Mouse (Mus musculus): Measurements from ENCODE around the gene Olfml2a.
A peak's percentile ranks its signal among the peaks of the same experiment; 100 is the strongest.
"Not testable (repeated sequence)": the region's sequence is repeated elsewhere in the genome, so short reads cannot be mapped to it uniquely, and the experiment has no call there.

Gene Olfml2a

DNA sequence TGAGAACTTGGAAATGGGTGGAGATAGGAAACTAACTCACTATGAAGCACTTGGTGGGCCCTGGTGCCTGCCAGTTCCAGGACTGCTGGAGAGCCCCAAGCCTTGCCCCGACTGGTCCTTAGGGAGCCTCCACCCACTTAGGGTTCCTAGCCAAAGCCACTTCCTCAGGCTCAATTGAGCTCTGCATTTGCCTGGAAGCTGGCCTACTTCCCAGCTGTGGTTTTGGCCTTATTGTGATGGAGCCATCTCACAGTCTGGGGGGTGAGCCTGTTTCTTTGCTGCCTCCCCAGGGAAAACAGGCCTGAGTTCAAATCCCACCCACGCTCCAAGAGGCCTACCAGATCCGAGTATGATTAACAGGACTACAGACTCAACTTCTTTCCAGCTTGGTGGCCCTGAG, 54.8 kb downstream of the Olfml2a start:
- no peak for DNase-seq (ENCODE audit: low spot score)

DNA sequence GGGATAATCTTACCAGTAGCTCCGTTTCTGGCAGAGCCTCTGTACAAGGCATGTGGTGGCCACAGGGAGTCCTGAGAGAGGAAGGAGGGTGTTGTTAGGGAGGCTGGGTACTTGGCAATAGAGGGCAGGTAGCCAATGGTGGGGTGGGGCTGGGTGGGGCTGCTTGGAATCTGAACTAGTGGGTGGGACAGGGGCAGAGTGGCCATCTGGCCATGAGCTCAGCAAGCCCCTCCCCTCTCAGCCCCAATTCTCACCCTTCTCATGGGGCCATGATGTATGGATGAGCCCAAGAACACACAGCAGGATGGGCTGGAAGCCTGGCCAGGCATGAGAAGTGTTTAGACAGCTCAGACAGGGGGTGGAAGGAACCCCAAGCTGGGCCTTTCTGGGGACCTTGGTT, 55.6 kb downstream of the Olfml2a start:
- DNase-seq (ENCODE audit: low spot score), result no peak

DNA sequence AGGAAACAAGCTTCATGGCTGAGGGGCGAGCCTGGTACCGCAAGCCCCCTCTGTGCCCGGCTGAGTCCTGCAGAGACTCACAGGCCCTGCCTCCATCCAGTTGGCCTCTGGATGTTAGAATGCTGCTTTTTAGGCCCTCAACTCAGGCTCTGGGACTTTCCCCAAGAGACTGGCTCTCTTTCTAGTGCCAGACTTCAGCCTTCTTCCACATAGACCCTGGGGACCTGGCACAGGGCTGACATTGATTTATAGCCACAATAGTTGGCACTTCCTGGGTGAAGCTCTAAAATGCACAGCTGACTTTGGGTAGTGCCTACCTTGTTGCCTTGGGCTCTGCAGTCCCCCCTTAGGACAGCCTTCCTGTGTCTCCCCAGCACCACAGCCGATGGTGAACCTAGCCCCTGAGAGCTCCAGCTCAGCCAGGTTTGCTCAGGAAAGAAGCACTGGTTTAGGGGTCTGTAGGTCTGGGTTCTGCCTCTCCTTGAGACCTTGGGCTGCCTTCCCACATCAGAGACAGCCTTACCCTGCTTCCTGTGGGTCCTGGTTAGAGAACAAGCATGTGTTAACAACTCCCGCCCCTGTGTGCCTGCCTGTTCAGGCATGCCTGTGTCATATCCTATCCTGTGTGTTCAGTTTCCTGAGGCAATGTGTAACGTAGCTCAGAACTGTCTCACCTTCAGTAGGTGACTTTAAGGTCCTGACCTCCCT, 56.2 kb downstream of the Olfml2a start:
- no peak for DNase-seq (ENCODE audit: low spot score)

DNA sequence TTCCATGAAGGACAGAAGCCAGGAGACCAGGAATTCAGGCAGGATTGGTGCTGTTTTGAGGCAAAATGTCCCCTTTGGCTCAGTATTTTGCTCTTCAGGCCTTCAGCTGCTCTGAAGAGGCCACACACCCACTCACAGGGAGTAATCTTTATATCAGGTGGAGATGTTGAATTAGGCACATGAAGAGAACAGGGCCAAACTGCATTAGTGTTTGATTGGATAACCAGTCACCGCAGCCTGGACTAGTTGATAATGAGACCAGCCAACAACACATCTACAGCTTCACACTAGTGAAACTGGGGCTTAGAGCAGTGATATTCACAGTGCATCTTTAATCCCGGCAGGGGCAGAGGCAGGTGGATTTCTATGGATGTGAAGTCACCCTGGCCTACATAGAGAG, 57.2 kb downstream of the Olfml2a start:
- no peak for DNase-seq (ENCODE audit: low spot score)

DNA sequence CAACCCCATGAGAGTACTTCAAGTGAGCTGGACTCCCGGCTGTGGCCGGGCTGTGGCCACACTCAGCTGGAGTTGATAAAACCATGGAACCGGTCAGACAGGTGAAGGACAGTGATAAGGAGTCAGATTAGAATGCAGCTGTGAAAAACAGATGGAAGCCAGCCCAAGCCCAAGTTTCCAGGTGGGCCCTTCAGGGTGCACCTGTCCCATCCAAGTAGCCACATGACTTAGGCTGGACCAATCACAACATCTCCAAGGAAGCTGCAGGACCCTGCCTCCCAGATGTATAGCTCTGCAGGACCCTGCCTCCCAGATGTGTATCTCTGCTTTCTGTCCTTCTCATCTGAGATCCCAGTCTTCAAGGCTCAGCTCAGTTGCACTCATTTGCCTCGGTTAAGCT, 60.2 kb downstream of the Olfml2a start:
- no peak for DNase-seq (ENCODE audit: low spot score)

DNA sequence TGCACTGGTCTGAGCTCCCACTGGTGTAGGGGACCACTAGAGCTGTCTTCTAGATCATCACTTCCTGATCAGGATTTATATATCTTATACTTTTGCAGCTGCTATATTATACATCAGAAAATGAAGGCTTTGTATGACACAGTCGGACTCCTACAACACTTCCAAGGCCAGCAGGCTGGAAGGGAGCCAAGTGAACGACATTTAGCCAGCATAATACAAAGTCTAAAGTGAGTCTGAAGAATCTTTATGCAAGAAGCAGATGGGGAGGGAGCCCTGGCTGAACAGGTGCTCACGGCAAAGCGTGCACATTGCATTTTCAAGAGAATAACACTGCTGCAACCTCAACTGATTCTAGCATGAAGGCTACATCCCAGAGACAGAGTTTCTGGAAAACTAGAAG, 60.7 kb downstream of the Olfml2a start:
- no peak for DNase-seq (ENCODE audit: low spot score)

DNA sequence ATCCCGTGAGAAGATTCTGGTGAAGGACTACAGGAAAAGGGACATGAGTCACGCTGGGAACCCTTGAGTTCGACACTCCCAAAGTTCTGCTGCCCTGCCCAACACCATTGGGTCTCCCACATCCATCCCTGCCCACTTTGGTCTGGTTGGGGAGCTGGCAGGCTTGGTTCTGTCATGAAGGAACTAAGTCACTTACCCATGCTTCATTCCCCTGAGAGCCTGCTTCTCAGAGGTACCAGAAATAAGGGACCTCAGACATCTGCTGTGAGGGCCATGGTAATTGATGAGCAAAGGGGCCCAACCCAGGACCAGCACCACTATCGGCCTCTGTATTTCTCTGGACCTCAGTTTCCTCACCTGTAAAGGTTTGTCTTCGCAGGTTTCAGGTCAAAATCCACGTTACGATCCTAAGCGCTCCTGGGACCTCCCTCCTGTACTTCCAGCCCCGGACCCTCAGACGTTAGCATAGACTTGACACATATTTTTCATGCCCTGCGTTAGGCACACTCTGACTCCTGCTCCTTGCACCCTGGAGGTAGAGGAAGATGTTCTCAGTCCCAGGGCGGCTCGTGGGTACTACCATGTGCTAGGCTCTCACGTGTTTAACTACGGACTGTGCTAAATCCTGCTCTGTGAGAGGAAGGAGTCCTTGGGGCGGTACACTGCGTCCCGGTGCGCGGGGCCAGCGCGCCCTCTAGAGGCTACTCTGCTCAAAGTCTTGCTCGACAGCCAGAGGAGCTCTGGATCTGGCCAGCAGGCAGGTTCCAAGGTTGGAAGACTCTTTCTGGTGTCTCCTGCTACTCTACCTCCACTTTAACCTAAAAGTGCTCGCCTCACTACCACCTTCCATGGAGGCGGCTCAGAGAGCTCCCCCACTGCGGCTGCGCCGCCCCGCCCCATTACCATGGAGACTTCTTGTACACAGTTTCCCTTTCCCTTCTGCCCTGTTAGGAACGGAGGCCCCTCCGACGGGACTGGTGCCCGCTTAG, 65.9 kb downstream of the Olfml2a start, which contains the start of gene Wdr38:
TSS of gene Wdr38 (plus strand) at position 91 of the 989 bp plus-strand sequence.
- peak; percentile 57 for DNase-seq (ENCODE audit: low spot score)

DNA sequence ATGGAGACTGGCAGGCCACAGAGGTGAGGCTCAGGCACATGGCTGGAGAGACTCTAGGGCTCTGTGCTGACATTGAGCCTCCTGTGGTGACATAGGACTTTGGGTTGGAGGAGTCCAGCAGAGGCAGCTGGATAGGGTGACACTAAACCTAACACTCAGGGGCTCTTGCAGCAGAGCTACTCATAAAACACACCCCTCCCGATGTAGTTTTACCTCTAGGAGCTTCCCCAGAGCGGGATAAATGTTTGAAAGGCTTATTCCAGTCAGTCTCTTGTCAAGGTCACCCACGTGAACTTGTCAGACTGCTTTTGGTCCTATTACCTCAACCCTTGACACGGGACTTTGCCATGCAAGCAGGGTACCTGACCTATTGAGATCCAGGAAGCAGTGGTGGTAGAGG, 67.6 kb downstream of the Olfml2a start:
- DNase-seq (ENCODE audit: low spot score), result no peak

DNA sequence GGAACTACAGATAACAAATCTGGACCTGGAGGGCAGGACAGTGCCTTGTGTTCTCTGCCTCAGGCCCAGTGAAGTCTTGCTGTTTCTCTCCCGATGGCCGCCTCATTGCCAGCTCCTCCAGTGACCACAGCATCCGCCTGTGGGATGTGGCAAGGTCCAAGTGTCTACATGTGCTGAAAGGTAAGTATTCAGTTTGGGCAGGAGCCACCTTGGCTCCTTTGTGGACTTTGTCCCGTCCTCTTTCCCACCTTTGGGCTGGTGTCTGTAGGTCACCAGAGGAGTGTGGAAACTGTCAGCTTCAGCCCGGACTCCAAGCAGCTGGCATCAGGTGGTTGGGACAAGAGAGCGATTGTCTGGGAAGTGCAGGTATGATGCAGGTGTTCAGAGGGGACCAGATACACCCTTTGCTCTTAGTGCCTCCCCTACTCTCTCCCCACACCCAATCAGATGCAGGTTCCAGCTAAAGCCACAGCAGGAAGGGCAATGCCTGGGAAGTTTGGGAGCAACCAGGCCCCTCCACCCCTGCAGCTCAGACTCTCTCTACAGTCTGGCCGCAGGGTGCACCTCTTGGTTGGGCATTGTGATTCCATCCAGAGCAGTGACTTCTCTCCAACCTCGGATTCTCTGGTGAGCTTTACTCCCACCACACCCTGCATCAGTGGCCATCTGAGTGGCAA, 68.3 kb downstream of the Olfml2a start:
- no peak for DNase-seq (ENCODE audit: low spot score)

DNA sequence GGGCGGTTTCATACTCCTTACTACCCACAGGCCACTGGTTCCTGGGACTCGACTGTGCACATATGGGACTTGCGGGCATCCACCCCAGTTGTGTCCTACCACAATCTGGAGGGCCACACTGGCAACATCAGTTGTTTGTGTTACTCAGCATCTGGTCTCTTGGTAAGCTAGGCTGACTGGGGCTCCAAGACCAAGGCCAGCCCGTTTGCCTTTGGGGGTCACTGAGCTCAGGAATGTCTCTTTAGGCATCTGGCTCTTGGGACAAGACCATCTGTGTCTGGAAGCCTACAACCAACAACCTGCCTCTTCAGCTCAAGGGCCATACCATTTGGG, 68.8 kb downstream of the Olfml2a start:
- no peak for DNase-seq (ENCODE audit: low spot score)

DNA sequence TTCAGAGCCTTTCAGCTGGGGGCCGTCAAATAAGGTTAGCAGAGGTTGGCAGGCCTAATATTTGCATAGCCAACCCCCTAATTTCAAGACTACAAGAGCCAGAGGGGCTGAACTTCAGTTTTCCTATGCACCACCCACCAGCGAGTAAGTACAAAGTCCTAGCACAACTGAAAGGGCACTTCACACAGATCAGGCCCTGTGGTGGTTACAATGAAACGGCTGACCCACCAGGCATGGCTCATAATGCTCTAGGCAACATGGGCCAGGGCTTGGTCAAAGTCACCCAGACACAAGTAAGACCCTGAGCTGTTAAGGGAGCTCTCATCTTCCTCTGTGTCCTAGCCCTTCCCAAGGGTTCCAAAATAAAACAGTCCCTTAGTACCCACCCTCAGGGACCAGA, 70.1 kb downstream of the Olfml2a start:
- no peak for DNase-seq (ENCODE audit: low spot score)

DNA sequence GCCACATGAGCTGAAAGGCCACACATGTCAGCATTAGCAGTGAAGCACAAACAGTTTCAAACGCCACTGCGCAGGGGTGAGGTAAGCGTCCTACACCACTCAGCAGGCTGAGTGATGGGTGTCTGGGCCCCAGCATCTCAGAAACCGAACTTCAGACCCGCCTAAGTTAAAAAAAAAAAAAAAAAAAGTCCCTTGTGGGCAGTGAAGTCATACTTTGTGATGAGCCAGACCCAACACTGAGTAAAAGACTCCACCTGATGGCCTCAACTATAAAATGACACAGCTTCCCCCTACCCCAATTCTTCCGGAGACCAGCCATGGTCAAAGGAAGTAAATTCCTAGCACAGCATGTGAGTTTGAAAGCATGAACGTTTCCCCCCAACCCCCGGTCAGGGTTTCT, 71.3 kb downstream of the Olfml2a start:
- no peak for DNase-seq (ENCODE audit: low spot score)

DNA sequence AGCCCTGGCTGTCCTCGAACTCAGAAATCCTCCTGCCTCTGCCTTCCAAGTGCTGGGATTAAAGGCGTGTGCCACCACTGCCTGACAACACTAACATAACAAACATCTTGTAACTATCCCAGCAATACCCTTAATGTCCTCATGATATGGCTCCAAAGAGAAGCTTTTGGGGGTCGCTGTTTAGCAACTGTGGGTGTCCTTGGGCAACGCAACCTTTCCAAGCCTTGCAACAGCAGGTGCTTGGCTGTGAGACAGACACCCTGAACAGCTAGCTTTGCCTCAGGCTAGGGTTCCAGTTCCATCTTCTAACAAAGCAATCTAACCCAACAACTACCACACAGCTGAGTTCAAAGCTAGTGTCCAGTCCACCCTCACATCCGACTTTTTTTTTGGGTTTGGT, 71.7 kb downstream of the Olfml2a start:
- DNase-seq (ENCODE audit: low spot score), result no peak

DNA sequence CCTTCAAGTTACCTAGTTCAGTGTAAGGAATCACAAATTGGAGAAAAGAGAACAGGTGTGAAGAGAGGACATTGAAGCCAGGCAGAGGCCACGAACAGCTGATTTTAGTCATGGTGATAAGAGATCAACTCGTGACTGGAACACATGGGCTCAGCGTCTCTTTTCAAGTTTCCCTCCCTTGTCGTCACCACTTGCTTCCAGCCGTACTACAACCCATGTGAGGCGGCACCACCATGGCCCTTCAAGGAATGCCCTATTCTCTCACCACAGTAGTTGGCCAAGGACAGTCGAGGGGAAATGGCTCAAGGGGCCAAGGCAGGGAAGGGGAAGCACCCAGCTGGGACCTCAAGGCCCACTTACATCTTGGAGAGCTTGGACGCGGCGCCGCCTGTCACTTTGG, 72.6 kb downstream of the Olfml2a start:
- DNase-seq (ENCODE audit: low spot score), result no peak

DNA sequence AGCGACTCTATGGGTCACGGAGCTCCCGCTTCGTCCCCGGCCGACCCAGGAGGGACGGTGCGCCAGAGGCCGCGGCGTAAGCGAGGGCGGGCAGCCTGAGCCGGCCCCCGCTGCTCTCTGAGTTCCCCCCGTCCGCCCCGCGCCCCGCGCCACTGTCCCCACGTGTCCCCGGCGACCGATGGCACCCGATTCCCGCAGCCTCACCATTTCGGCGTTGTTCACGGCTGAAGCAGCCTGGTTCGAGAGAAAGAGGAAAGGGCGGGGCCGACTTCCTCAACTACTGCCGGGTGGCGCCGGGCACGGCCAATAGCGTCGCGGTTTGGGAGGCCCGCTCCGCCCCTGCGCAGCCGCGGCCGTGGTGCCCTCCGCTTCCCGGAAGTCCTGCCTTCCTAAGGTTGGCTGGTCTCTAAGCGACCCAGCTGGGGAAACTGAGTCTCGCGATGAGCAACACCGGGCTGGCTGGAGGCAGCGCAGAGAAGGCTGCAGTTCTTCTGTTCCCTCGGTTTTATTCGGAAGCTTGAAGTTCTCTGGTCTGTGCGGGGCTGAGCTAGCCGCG, 73.2 kb downstream of the Olfml2a start, which contains the start of gene Arpc5l:
TSS of gene Arpc5l (plus strand) at position 469 of the 556 bp plus-strand sequence.
- DNase-seq (ENCODE audit: low spot score), result peak; percentile 66

DNA sequence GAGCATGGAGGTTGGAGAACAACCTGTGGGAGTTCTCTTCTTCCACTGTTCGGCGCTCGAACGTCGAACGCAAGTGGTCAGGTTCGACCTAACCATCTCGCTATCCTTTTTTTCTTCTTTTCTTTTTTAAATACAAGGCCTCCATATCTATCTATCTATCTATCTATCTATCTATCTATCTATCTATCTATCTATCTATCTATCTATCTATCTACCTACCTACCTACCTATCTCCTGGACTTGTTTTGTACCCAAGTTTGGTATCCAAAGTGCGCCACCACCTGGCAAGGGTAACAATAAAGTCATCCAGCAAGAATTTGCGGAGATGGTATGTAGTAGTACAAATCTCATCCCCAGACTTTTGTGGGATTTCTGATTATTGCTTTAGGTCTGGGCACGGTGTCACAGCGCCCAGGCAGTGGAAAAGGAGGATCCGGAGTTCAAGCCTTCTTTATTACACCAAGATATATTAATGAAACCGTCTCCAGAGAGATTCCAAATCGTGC, 73.8 kb downstream of the Olfml2a start, which contains the start of gene Rpl35:
TSS of gene Rpl35 (minus strand) at position 51 of the 506 bp plus-strand sequence.
- no peak for DNase-seq (ENCODE audit: low spot score)

DNA sequence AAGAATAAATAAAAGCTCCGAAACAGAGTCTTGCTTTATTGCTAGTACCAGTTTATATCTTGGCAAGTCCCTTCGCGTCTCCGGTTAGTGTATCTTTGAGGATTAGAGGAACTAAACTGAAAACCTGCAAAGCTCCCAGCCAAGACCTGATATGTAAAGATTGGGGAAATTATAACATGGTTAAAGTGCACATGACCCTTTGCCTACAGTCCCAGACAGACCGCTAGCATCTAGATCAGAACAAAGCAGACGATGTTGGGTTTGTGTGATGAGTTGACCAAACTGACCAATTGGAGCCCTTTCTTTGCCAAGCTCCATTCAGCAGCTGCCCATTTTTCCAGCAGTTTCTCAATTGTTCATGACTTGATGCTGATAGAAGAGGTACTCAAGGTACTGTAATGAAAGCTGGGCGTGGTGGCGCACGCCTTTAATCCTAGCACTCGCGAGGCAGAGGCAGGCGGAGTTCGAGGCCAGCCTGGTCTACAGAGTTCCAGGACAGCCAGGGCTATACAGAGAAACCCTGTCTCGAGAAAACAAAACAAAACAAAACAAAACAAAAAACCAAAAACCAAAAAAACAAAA, 74.5 kb downstream of the Olfml2a start:
- no peak for DNase-seq (ENCODE audit: low spot score)

DNA sequence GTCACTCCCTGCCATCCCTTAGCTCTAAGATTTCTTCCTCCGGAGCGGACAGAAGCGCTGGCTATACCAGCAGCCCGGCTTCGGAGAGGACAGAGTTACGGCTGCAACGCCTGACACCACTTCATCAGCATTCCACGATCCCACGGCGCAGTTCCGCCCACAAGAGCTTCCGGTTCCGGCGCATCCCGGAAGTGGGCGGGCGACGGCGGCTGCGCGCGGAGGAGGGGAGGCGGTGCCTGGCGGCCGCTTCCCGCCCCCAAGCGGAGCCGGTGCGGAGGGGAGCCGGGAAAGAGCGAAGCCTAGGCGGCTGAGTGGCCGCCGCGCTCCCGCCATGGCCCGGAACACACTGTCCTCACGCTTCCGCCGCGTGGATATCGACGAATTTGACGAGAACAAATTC, 76.1 kb downstream of the Olfml2a start:
- peak; percentile 80 for DNase-seq (ENCODE audit: low spot score)

DNA sequence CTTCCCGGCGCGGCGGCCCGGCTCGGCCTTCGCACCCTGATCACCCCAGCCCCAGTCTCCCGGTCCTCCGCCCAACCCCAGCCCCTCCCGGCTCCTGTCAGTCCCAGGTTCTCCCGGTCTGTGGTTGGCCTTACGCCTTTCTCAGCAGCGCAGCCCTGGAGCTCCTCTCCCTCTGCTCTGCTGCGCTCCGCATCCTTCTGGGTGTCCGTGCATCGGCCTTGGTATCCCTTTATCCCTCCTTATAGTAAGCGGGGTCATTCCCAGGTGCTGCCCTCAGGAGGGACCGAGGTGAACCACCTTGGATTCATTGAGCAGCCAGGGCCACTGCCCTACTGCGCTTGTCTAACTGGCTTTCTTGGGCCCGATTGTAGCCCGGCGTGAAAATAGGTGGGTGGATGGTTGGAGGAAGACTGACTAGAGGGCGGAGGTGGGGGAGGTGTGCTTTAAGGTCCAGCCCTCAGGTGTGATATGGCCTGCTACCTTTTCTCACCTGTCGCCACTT, 76.6 kb downstream of the Olfml2a start:
- DNase-seq (ENCODE audit: low spot score), result no peak

DNA sequence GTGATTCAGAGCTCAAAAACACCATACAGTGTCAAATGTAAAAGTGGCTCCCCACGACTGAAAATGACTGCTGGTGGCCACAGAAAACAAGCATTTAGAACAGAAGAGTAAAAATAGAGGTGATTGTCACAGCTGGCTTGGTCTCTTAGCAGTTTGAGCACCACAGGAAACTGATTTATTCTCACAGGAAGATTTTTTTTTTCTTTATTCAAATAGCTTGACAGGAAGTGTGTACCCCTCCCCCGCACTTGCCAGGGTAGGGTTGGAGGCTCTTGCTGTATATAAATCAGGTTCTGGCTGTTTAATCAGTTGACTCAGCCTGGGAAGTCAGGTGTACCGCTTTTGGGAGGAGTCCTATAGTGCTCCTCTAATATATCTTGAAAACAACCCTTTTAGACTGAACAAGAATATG, 77.2 kb downstream of the Olfml2a start:
- DNase-seq (ENCODE audit: low spot score), result no peak

DNA sequence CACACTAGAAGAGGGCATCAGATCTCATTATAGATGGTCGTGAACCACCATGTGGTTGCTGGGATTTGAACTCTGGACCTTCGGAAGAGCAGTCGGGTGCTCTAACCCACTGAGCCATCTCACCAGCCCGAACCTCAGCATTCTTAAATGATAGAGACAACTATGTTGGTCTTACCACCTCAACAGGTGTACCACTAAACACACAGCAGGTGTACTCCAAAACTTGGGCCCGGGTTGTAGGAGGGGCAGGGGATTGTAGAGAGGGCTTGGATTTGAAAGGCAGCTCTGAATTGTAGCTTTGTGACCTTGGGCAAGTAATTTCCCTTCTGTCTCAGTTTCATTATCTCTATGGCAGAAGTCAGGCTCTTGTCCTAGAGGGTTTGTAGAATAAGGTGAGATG, 78.4 kb downstream of the Olfml2a start:
- DNase-seq (ENCODE audit: low spot score), result not testable (repeated sequence)

Measured in urinary bladder, postnatal 10 days (tissue).